Mouse (Mus musculus) ES-Bruce4 (cell line): ENCODE results near the gene Kdelc1.

Experiments used
- CTCF ChIP-seq: IDR thresholded peaks from one replicate; pipeline ENCODE4 v1.8.1; 2011; ENCODE audit warnings: low read depth, low read length
- POLR2A ChIP-seq: IDR thresholded peaks from one replicate; pipeline ENCODE4 v1.8.1; 2011; ENCODE audit warnings: low read length; ENCODE audit not compliant: insufficient read depth

- TF ChIP-seq CTCF, result no peak
- TF ChIP-seq POLR2A, result no peak
These were observed 7.0 kb upstream of the Kdelc1 start for GRCm38 (mm10) chr1:44125590-44125989.
